Mouse (Mus musculus): Measurements from ENCODE around the gene Timm22.

GRCm38 (mm10) chr11:76415985-76416384, 9.2 kb downstream of the Timm22 start:
- TF ChIP-seq CTCF (IDR thresholded peaks at IDR 0.05; ENCODE audit: borderline replicate concordance, control insufficient read depth, extremely low read depth, insufficient read depth, low read length, poor library complexity) = no peak
- TF ChIP-seq POLR2A (IDR thresholded peaks at IDR 0.05; ENCODE audit: control insufficient read depth, extremely low read depth, insufficient read depth, low read length, poor library complexity) = no peak

Measured in thymus, adult 2 months (tissue).